Mouse (Mus musculus) erythroblast, embryonic 14.5 days (primary cell): ENCODE measurements around the gene Zfp518a. TPM values are rescaled to one million over a fixed set of nuclear protein-coding genes. Genes with fewer than 3 reads are reported as not detected.

ENCODE experiments used
- H3K27me3 ChIP-seq: 2 replicates; pipeline ENCODE4 v1.6.1; 2012; ENCODE audit warnings: inconsistent platforms; ENCODE audit not compliant: control insufficient read depth
- H3K36me3 ChIP-seq: 2 replicates; pipeline ENCODE4 v1.6.1; 2012; ENCODE audit warnings: mild to moderate bottlenecking, inconsistent platforms; ENCODE audit not compliant: control insufficient read depth
- H3K4me1 ChIP-seq: 2 replicates; pipeline ENCODE4 v1.6.1; 2012; ENCODE audit warnings: inconsistent platforms; ENCODE audit not compliant: control insufficient read depth
- H3K4me3 ChIP-seq: replicated peaks from 2 replicates; pipeline ENCODE3; 2012; ENCODE audit warnings: moderate library complexity, mild to moderate bottlenecking, inconsistent platforms
- H3K9me3 ChIP-seq: 2 replicates; pipeline ENCODE4 v1.6.1; 2012; ENCODE audit warnings: low read length, inconsistent platforms, mixed read lengths; ENCODE audit not compliant: control insufficient read depth
- GATA1 ChIP-seq: IDR thresholded peaks from 2 replicates; pipeline ENCODE4 v1.6.1; 2012; ENCODE audit warnings: low read length, inconsistent platforms, mixed read lengths
- TAL1 ChIP-seq: IDR thresholded peaks from 3 replicates; pipeline ENCODE4 v1.6.1; 2012; ENCODE audit warnings: low read length, inconsistent platforms, mixed read lengths
- polyA plus RNA-seq: library from polyadenylated mRNA; stranded (reverse); fragments of >175 nt; gene quantifications from 2 replicates; pipeline ENCODE4 v1.2.3, GENCODE M21; 2012

Gene Zfp518a
- polyA plus RNA-seq, 1 experiment = not detected

GRCm38 (mm10) chr19:40964367-40964891 is 69.9 kb downstream of the Zfp518a start:
- H3K4me3 ChIP-seq = no peak overlapping the region
- H3K36me3 ChIP-seq = no peaks in the 10 kb centered on the region
- peaks cover 7% of the 10 kb centered on the region for H3K27me3 ChIP-seq
- peaks cover 4% of the 10 kb centered on the region for H3K4me1 ChIP-seq
- no peaks in the 10 kb centered on the region for H3K9me3 ChIP-seq
- TF ChIP-seq TAL1 (no peak), GATA1 (no peak)

GRCm38 (mm10) chr19:40964936-40965850 is 70.7 kb downstream of the Zfp518a start:
- Histone ChIP-seq H3K4me3 (no peak overlapping the region), H3K9me3 (no peaks in the 10 kb centered on the region), H3K36me3 (no peaks in the 10 kb centered on the region), H3K4me1 (peaks cover 5% of the 10 kb centered on the region), H3K27me3 (peaks cover 7% of the 10 kb centered on the region)
- TF ChIP-seq TAL1 (no peak), GATA1 (no peak)

Other genes starting within 250 kb of the Zfp518a start
- not detected in 2 replicates for gene Cc2d2b, start 146.0 kb upstream of the Zfp518a start, polyA plus RNA-seq
- 0.04 and 0.06 TPM in 2 replicates for gene Ccnj, start 63.4 kb upstream of the Zfp518a start, polyA plus RNA-seq
- 0.08 TPM in 1 of 2 replicates, not detected in the other for gene Blnk, start 99.8 kb downstream of the Zfp518a start, polyA plus RNA-seq
- gene Dntt, start 134.6 kb downstream of the Zfp518a start, polyA plus RNA-seq = not detected in 2 replicates
- gene Opalin, start 182.4 kb downstream of the Zfp518a start, polyA plus RNA-seq = not detected in 2 replicates